Mouse (Mus musculus): ENCODE measurements around the gene Patl1. TPM values are rescaled to one million over a fixed set of nuclear protein-coding genes. Genes with fewer than 3 reads are reported as not detected.
"Not testable (repeated sequence)": the region's sequence is repeated elsewhere in the genome, so short reads cannot be mapped to it uniquely, and the experiment has no call there.

Gene Patl1
- polyA plus RNA-seq, 1 experiment from 2014 or later: 6.1 TPM

DNA sequence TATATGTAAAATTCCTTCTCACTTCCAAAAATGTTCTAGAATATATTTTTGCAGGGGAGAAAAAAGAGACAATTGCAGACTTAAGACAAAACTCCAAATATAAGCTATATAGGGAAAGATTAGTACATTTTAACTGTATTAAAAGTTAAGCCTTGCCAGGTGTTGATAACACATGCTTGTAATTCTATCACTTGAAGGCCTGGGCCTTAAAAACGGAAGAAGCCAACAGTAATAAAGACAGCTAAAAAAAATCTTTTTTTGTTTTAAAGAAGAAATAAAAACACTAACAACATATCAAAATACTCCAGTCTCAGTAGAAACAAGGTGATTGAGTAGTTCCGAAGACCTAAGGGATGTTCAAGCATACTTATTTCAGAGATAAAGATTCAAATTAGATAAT is 14.2 kb downstream of the Patl1 start:
- H3K36me3 ChIP-seq (replicated peaks): peaks cover 74% of the 10 kb centered on the region
- H3K4me2 ChIP-seq: no peak overlapping the region
- H3K9ac ChIP-seq: no peak overlapping the region
- H3K4me3 ChIP-seq (replicated peaks): no peak overlapping the region
- peaks cover 12% of the 10 kb centered on the region for H3K4me1 ChIP-seq (replicated peaks)
- WGBS (ENCODE audit: insufficient replicate concordance): 63% methylated on average over 2 of the region's 2 CpGs
- ATAC-seq (ENCODE audit: insufficient read depth): no peak
- no peaks in the 10 kb centered on the region for H3K9me3 ChIP-seq (replicated peaks)
- no peak overlapping the region for H3K27ac ChIP-seq (replicated peaks)
- H3K27me3 ChIP-seq: no peaks in the 10 kb centered on the region

GRCm38 (mm10) chr19:11928025-11928748 is 16.0 kb downstream of the Patl1 start:
- Histone ChIP-seq H3K4me2 (no peak overlapping the region), H3K27me3 (no peaks in the 10 kb centered on the region), H3K9me3 (replicated peaks) (no peaks in the 10 kb centered on the region), H3K27ac (replicated peaks) (peak overlapping the region; percentile 54; the same call in 1 of the 2 replicates), H3K4me3 (replicated peaks) (no peak overlapping the region), H3K4me1 (replicated peaks) (peaks cover 12% of the 10 kb centered on the region), H3K36me3 (replicated peaks) (peaks cover 75% of the 10 kb centered on the region), H3K9ac (no peak overlapping the region)
- ATAC-seq (ENCODE audit: insufficient read depth): peak; percentile 92
- 38% methylated on average over 4 of the region's 4 CpGs for WGBS (ENCODE audit: insufficient replicate concordance)

DNA sequence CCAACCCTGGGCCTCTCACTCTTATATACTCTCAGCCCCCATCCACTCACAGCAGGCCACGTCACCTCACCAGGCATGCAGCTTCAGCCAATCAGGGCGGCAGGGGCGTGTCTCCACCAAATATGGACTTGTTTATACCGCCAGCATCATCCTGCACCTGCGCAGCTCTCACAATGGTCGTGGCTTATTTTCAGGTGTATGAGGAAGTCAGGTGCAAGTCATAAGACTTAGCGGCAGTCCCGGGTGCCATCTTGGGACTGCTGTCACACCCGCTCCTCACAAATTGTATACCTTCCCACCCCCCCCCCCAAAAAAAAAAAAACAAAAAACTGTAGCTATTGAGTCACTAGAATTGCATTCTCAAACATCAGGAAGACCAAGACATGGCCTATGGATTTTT is 34.3 kb downstream of the Patl1 start:
- not testable (repeated sequence) for H3K4me1 ChIP-seq (replicated peaks); H3K9ac ChIP-seq; H3K4me3 ChIP-seq (replicated peaks); H3K27me3 ChIP-seq; ATAC-seq (ENCODE audit: insufficient read depth); H3K4me2 ChIP-seq; H3K9me3 ChIP-seq (replicated peaks); H3K27ac ChIP-seq (replicated peaks)
- 82% methylated on average over 9 of the region's 9 CpGs for WGBS (ENCODE audit: insufficient replicate concordance)
- peaks cover 36% of the 10 kb centered on the region for H3K36me3 ChIP-seq (replicated peaks)

- Histone ChIP-seq H3K4me1 (replicated peaks) (no peaks in the 10 kb centered on the region; the same call in 1 of the 2 replicates), H3K9ac (no peak overlapping the region), H3K36me3 (replicated peaks) (peaks cover 9% of the 10 kb centered on the region; the same call in 1 of the 2 replicates), H3K4me3 (replicated peaks) (no peak overlapping the region), H3K9me3 (replicated peaks) (no peaks in the 10 kb centered on the region), H3K27ac (replicated peaks) (no peak overlapping the region), H3K27me3 (no peaks in the 10 kb centered on the region), H3K4me2 (no peak overlapping the region)
- 19% methylated on average over 1 of the region's 1 CpGs for WGBS (ENCODE audit: insufficient replicate concordance)
- ATAC-seq (ENCODE audit: insufficient read depth): no peak
Measured at GRCm38 (mm10) chr19:11949878-11950277, 37.7 kb downstream of the Patl1 start.

DNA sequence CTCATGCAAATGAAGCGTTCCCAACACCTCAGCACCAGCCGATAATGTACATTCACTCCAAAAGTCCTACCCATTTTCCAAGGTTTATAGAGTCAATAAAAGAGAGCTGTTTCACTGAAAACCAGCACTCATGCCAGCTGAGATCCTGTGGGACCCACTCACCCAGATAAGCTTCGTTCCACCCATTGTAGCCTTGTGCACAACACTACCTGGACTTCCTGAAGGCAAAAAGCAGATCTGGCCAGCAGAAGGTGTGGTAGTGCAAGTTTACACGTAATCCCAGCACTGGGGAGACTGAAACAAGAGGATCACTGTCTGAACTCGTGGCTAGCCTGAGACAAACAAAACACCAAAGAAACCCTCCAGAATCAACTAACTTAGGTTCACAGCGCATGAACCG is 38.5 kb downstream of the Patl1 start:
- Histone ChIP-seq H3K4me3 (replicated peaks) (no peak overlapping the region), H3K27ac (replicated peaks) (no peak overlapping the region), H3K27me3 (no peaks in the 10 kb centered on the region), H3K4me2 (no peak overlapping the region), H3K9ac (no peak overlapping the region), H3K9me3 (replicated peaks) (no peaks in the 10 kb centered on the region), H3K4me1 (replicated peaks) (no peaks in the 10 kb centered on the region; the same call in 1 of the 2 replicates), H3K36me3 (replicated peaks) (0 out of 2 replicates have a peak, but pooled peaks cover 1% of the 10 kb centered on the region)
- ATAC-seq (ENCODE audit: insufficient read depth): no peak
- WGBS (ENCODE audit: insufficient replicate concordance): 60% methylated on average over 7 of the region's 7 CpGs

DNA sequence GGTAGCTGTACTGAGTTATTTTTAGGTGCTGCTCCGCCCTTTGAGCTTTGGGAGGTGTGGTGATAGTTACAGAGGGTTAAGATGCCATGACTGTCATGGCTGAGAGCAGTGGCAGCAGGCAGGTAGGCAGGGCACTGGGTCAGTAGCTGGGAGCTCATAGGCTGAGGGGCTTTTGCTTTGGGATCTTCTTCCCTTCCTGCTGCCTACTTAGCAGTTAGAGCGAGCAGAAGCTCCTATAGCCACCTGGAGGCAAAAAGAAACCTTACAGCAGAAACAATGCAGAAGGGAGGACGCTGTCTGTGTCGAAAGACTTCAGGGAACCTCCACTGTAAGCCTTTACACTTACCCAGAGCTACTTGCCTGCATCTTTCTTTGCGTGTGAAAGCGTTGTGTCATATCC is 42.0 kb downstream of the Patl1 start:
- WGBS (ENCODE audit: insufficient replicate concordance): 44% methylated on average over 6 of the region's 6 CpGs
- Histone ChIP-seq H3K4me3 (replicated peaks) (no peak overlapping the region), H3K36me3 (replicated peaks) (no peaks in the 10 kb centered on the region), H3K27ac (replicated peaks) (no peak overlapping the region), H3K9me3 (replicated peaks) (no peaks in the 10 kb centered on the region), H3K27me3 (no peaks in the 10 kb centered on the region), H3K4me2 (no peak overlapping the region), H3K9ac (no peak overlapping the region), H3K4me1 (replicated peaks) (no peaks in the 10 kb centered on the region; the same call in 1 of the 2 replicates)
- ATAC-seq (ENCODE audit: insufficient read depth): no peak

DNA sequence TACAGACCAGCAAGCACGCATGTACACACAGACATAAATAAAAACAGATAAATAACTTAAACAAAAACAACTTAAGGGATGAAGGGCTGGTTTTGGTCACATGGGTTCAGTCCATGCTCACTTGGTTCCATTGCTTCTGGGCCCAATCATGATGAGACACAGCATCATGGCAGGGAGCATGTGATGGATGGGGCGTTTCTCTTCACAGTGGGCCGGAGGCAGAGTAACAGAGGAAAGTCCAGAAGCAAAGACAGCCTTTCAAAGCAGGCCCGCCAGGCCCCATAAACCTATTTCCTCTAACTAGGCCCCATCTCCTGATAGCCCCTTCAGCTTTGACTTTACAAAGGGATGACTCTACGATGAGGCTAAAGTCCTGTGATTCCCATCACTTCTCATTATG is 44.4 kb downstream of the Patl1 start:
- Histone ChIP-seq H3K9me3 (replicated peaks) (no peaks in the 10 kb centered on the region), H3K4me2 (no peak overlapping the region), H3K27ac (replicated peaks) (no peak overlapping the region), H3K4me1 (replicated peaks) (no peaks in the 10 kb centered on the region; the same call in 1 of the 2 replicates), H3K4me3 (replicated peaks) (no peak overlapping the region), H3K27me3 (0 out of 2 replicates have a peak, but pooled peaks cover 5% of the 10 kb centered on the region), H3K36me3 (replicated peaks) (no peaks in the 10 kb centered on the region), H3K9ac (no peak overlapping the region)
- ATAC-seq (ENCODE audit: insufficient read depth): no peak
- WGBS (ENCODE audit: insufficient replicate concordance): 67% methylated on average over 5 of the region's 5 CpGs

GRCm38 (mm10) chr19:11957396-11957795 is 45.2 kb downstream of the Patl1 start:
- Histone ChIP-seq H3K36me3 (replicated peaks) (no peaks in the 10 kb centered on the region), H3K9me3 (replicated peaks) (no peaks in the 10 kb centered on the region), H3K9ac (no peak overlapping the region), H3K4me3 (replicated peaks) (no peak overlapping the region), H3K4me1 (replicated peaks) (no peaks in the 10 kb centered on the region; the same call in 1 of the 2 replicates), H3K27me3 (0 out of 2 replicates have a peak, but pooled peaks cover 5% of the 10 kb centered on the region), H3K27ac (replicated peaks) (no peak overlapping the region), H3K4me2 (no peak overlapping the region)
- 73% methylated on average over 5 of the region's 5 CpGs for WGBS (ENCODE audit: insufficient replicate concordance)
- no peak for ATAC-seq (ENCODE audit: insufficient read depth)

GRCm38 (mm10) chr19:11957846-11958245 is 45.6 kb downstream of the Patl1 start:
- WGBS (ENCODE audit: insufficient replicate concordance): 69% methylated on average over 8 of the region's 8 CpGs
- Histone ChIP-seq H3K9ac (no peak overlapping the region), H3K27ac (replicated peaks) (no peak overlapping the region), H3K4me1 (replicated peaks) (no peaks in the 10 kb centered on the region; the same call in 1 of the 2 replicates), H3K9me3 (replicated peaks) (no peaks in the 10 kb centered on the region), H3K36me3 (replicated peaks) (no peaks in the 10 kb centered on the region), H3K27me3 (0 out of 2 replicates have a peak, but pooled peaks cover 5% of the 10 kb centered on the region), H3K4me3 (replicated peaks) (no peak overlapping the region), H3K4me2 (no peak overlapping the region)
- ATAC-seq (ENCODE audit: insufficient read depth): no peak

DNA sequence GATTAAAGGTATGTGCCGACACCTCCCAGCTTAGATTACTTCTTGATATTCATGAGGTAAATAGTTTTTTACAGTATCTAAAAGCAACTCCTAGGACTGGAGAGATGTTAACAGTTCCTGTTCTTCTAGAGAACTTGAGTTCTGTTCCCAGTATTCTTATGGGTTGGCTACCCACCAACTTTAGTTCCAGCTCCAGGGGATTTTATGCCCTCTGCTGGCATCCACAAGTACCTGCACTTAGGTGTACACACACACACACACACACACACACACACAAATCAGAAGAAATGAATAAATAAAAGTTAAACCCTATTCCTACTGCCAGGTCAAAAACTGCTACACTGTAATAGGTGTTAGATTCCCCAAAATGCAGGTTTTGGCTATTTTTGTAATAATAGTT is 52.1 kb downstream of the Patl1 start:
- no peak for ATAC-seq (ENCODE audit: insufficient read depth)

GRCm38 (mm10) chr19:11965023-11965942 is 53.1 kb downstream of the Patl1 start, which contains the start of gene Osbp:
Gene Osbp, plus strand, starts transcription at chr19:11965941.
- peak within 1 kb of the TSS; percentile 78 for H3K4me3 ChIP-seq (replicated peaks)
- peak within 1 kb of the TSS; percentile 89 for H3K27ac ChIP-seq (replicated peaks)
- peaks cover 31% of the 10 kb centered on the region for H3K4me1 ChIP-seq (replicated peaks)
- no peaks in the 10 kb centered on the region for H3K9me3 ChIP-seq (replicated peaks)
- peak; percentile 93 for ATAC-seq (ENCODE audit: insufficient read depth)
- H3K4me2 ChIP-seq: peak within 1 kb of the TSS; percentile 91
- H3K36me3 ChIP-seq (replicated peaks): peaks cover 15% of the 10 kb centered on the region
- H3K27me3 ChIP-seq: 0 out of 2 replicates have a peak, but pooled peaks cover 5% of the 10 kb centered on the region
- WGBS (ENCODE audit: insufficient replicate concordance): under 1% methylated on average over 59 of the region's 59 CpGs
- peak within 1 kb of the TSS; percentile 77 for H3K9ac ChIP-seq

More for the DNA sequence above, 52.1 kb downstream of the Patl1 start:
- H3K4me2 ChIP-seq: peak overlapping the region; percentile 85
- H3K4me1 ChIP-seq (replicated peaks): peaks cover 26% of the 10 kb centered on the region
- H3K4me3 ChIP-seq (replicated peaks): peak overlapping the region; percentile 68
- H3K27me3 ChIP-seq: 0 out of 2 replicates have a peak, but pooled peaks cover 5% of the 10 kb centered on the region
- H3K36me3 ChIP-seq (replicated peaks): peaks cover 10% of the 10 kb centered on the region
- no peak overlapping the region for H3K9ac ChIP-seq
- H3K9me3 ChIP-seq (replicated peaks): no peaks in the 10 kb centered on the region
- WGBS (ENCODE audit: insufficient replicate concordance): 86% methylated on average over 1 of the region's 1 CpGs
- H3K27ac ChIP-seq (replicated peaks): peak overlapping the region; percentile 85; the same call in 1 of the 2 replicates
